24 mouse cellular contexts compared by ENCODE assay signal in genomic region chr19:18128786-18129185, GRCm38 (mm10).
DNase-seq lines count a peak whose midpoint lies in the region; ATAC-seq and TF ChIP-seq lines count a peak whose summit lies in the region.
"Had no signal": no experiment of that assay in that cellular context is flagged by ENCODE, and none has a peak within 500 bp of the region (broad histone marks: within the 10 kb centered on the region; RNA-seq: fewer than 3 reads in every experiment).

No protein-coding gene starts in this region.

- no peak overlapping the region for H3K4me2 ChIP-seq in embryonic facial prominence, embryonic 11.5 days (ENCODE audit: low read depth, low read length)
- no peak overlapping the region for H3K4me2 ChIP-seq in heart, embryonic 12.5 days
- H3K4me2 ChIP-seq in lung, embryonic 14.5 days: no peak overlapping the region
- no peak overlapping the region for H3K4me2 ChIP-seq in stomach, postnatal 0 days (replicated peaks; ENCODE audit: low read depth)
- H3K4me2 ChIP-seq: embryonic facial prominence, embryonic 15.5 days; heart, embryonic 15.5 days; limb, embryonic 13.5 days; liver, embryonic 15.5 days; midbrain, embryonic 15.5 days; neural tube, embryonic 12.5 days had no signal

- H3K9ac ChIP-seq in embryonic facial prominence, embryonic 11.5 days (replicated peaks; ENCODE audit: low read length): no peak overlapping the region
- H3K9ac ChIP-seq in heart, embryonic 12.5 days: no peak overlapping the region
- H3K9ac ChIP-seq in lung, embryonic 14.5 days: no peak overlapping the region
- no peak overlapping the region for H3K9ac ChIP-seq in stomach, postnatal 0 days (ENCODE audit: low read length)
- H3K9ac ChIP-seq: embryonic facial prominence, embryonic 15.5 days; heart, embryonic 15.5 days; limb, embryonic 13.5 days; liver, embryonic 15.5 days; midbrain, embryonic 15.5 days; neural tube, embryonic 12.5 days had no signal

- H3K4me1 ChIP-seq in embryonic facial prominence, embryonic 11.5 days (ENCODE audit: control insufficient read depth, insufficient read depth, low read length): no peaks in the 10 kb centered on the region
- H3K4me1 ChIP-seq in embryonic facial prominence, embryonic 10.5 days: no peaks in the 10 kb centered on the region
- no peaks in the 10 kb centered on the region for H3K4me1 ChIP-seq in heart, embryonic 12.5 days (replicated peaks)
- H3K4me1 ChIP-seq in lung, embryonic 14.5 days (ENCODE audit: insufficient read depth): no peaks in the 10 kb centered on the region
- H3K4me1 ChIP-seq in lung, adult 2 months (ENCODE audit: control insufficient read depth, insufficient read depth, low read length): no peaks in the 10 kb centered on the region
- H3K4me1 ChIP-seq in stomach, postnatal 0 days (replicated peaks; ENCODE audit: control insufficient read depth, insufficient read depth): no peaks in the 10 kb centered on the region
- H3K4me1 ChIP-seq: embryonic facial prominence, embryonic 15.5 days; forebrain, embryonic 10.5 days; heart, embryonic 15.5 days; limb, embryonic 13.5 days; liver, embryonic 15.5 days; midbrain, embryonic 15.5 days; neural tube, embryonic 12.5 days had no signal

- no peak for TF ChIP-seq EP300 in stomach, postnatal 0 days (optimal IDR thresholded peaks at IDR 0.05)

- H3K36me3 ChIP-seq in embryonic facial prominence, embryonic 11.5 days (replicated peaks; ENCODE audit: control insufficient read depth, insufficient read depth, low read depth, low read length): no peaks in the 10 kb centered on the region
- H3K36me3 ChIP-seq in embryonic facial prominence, embryonic 10.5 days (replicated peaks): no peaks in the 10 kb centered on the region
- no peaks in the 10 kb centered on the region for H3K36me3 ChIP-seq in heart, embryonic 12.5 days
- H3K36me3 ChIP-seq in lung, embryonic 14.5 days (ENCODE audit: insufficient read depth): no peaks in the 10 kb centered on the region
- H3K36me3 ChIP-seq in stomach, postnatal 0 days (ENCODE audit: control insufficient read depth, insufficient read depth, low read length): no peaks in the 10 kb centered on the region
- H3K36me3 ChIP-seq: embryonic facial prominence, embryonic 15.5 days; forebrain, embryonic 10.5 days; heart, embryonic 15.5 days; limb, embryonic 13.5 days; liver, embryonic 15.5 days; midbrain, embryonic 15.5 days; neural tube, embryonic 12.5 days had no signal

- peak; percentile 12 for DNase-seq in embryonic facial prominence, embryonic 11.5 days (ENCODE audit: low spot score)
- DNase-seq in embryonic facial prominence, embryonic 10.5 days (ENCODE audit: low spot score): no peak
- peak; percentile 22 to 42 for DNase-seq in heart, postnatal 10 days
- DNase-seq in lung, embryonic 14.5 days: peak; percentile 66
- DNase-seq in lung, adult 2 months: no peak
- peak; percentile 30 for DNase-seq in skeletal muscle tissue, adult 2 months (ENCODE audit: low read depth, low spot score)
- DNase-seq in stomach, postnatal 0 days (ENCODE audit: low spot score): no peak
- DNase-seq: adrenal gland, postnatal 10 days; cerebellum, adult 2 months; cerebellum, postnatal 25 days; kidney, adult 11 months; kidney, postnatal 25 days; right cerebral cortex, postnatal 14 days; spleen, adult 18-20 months; thymus, postnatal 14 days had no signal

- H3K27ac ChIP-seq in embryonic facial prominence, embryonic 11.5 days (replicated peaks; ENCODE audit: low read depth, low read length): no peak overlapping the region
- H3K27ac ChIP-seq in embryonic facial prominence, embryonic 10.5 days (replicated peaks): no peak overlapping the region
- H3K27ac ChIP-seq in heart, embryonic 12.5 days (ENCODE audit: poor library complexity, severe bottlenecking): no peak overlapping the region
- H3K27ac ChIP-seq in lung, embryonic 14.5 days (ENCODE audit: low read depth): no peak overlapping the region
- no peak overlapping the region for H3K27ac ChIP-seq in stomach, postnatal 0 days (replicated peaks)
- H3K27ac ChIP-seq: embryonic facial prominence, embryonic 15.5 days; forebrain, embryonic 10.5 days; heart, embryonic 15.5 days; limb, embryonic 13.5 days; liver, embryonic 15.5 days; macrophage; midbrain, embryonic 15.5 days; neural tube, embryonic 12.5 days had no signal

- intact Hi-C loops in heart, postnatal 10 days (cut with DNase I): no loop called here

- H3K27me3 ChIP-seq in embryonic facial prominence, embryonic 11.5 days (ENCODE audit: control insufficient read depth, insufficient read depth, low read length): no peaks in the 10 kb centered on the region
- H3K27me3 ChIP-seq in embryonic facial prominence, embryonic 10.5 days (replicated peaks; ENCODE audit: low read depth, poor library complexity, severe bottlenecking): no peaks in the 10 kb centered on the region
- H3K27me3 ChIP-seq in heart, embryonic 12.5 days (replicated peaks): no peaks in the 10 kb centered on the region
- no peaks in the 10 kb centered on the region for H3K27me3 ChIP-seq in lung, embryonic 14.5 days (ENCODE audit: insufficient read depth, low read length)
- no peaks in the 10 kb centered on the region for H3K27me3 ChIP-seq in stomach, postnatal 0 days (ENCODE audit: control insufficient read depth, insufficient read depth, low read length)
- H3K27me3 ChIP-seq: embryonic facial prominence, embryonic 15.5 days; heart, embryonic 15.5 days; limb, embryonic 13.5 days; liver, embryonic 15.5 days; midbrain, embryonic 15.5 days; neural tube, embryonic 12.5 days had no signal

- H3K9me3 ChIP-seq in embryonic facial prominence, embryonic 11.5 days (replicated peaks; ENCODE audit: control insufficient read depth, low read length): no peaks in the 10 kb centered on the region
- no peaks in the 10 kb centered on the region for H3K9me3 ChIP-seq in embryonic facial prominence, embryonic 10.5 days
- no peaks in the 10 kb centered on the region for H3K9me3 ChIP-seq in heart, embryonic 12.5 days (replicated peaks)
- H3K9me3 ChIP-seq in lung, embryonic 14.5 days (ENCODE audit: low read depth, low read length): no peaks in the 10 kb centered on the region
- no peaks in the 10 kb centered on the region for H3K9me3 ChIP-seq in stomach, postnatal 0 days (ENCODE audit: control insufficient read depth, low read length)
- H3K9me3 ChIP-seq: embryonic facial prominence, embryonic 15.5 days; forebrain, embryonic 10.5 days; heart, embryonic 15.5 days; limb, embryonic 13.5 days; liver, embryonic 15.5 days; midbrain, embryonic 15.5 days; neural tube, embryonic 12.5 days had no signal

- no peak for TF ChIP-seq POLR2A in lung, adult 2 months (IDR thresholded peaks at IDR 0.05; ENCODE audit: borderline replicate concordance, extremely low read depth, low read depth, low read length)

- no peak for TF ChIP-seq CTCF in lung, embryonic 14.5 days (IDR thresholded peaks at IDR 0.05; ENCODE audit: low read depth)
- no peak for TF ChIP-seq CTCF in lung, adult 2 months (IDR thresholded peaks at IDR 0.05; ENCODE audit: insufficient read depth, low read length)
- TF ChIP-seq CTCF in stomach, postnatal 0 days (IDR thresholded peaks at IDR 0.05; ENCODE audit: low read depth): no peak

- ATAC-seq in embryonic facial prominence, embryonic 11.5 days (replicated peaks; ENCODE audit: insufficient number of reproducible peaks, low FRiP score, low TSS enrichment, low read depth): no peak
- no peak for ATAC-seq in heart, embryonic 12.5 days (ENCODE audit: insufficient number of reproducible peaks, low FRiP score)
- ATAC-seq in lung, embryonic 14.5 days (ENCODE audit: insufficient read depth): no peak
- no peak for ATAC-seq in stomach, postnatal 0 days (ENCODE audit: low FRiP score, low TSS enrichment)
- ATAC-seq: midbrain, embryonic 15.5 days had no signal

- 67% methylated on average over 2 of the region's 2 CpGs for WGBS in embryonic facial prominence, embryonic 11.5 days
- WGBS in embryonic facial prominence, embryonic 10.5 days: 75% methylated on average over 2 of the region's 2 CpGs
- WGBS in heart, embryonic 12.5 days: 85% methylated on average over 2 of the region's 2 CpGs
- WGBS in lung, embryonic 14.5 days: 65% methylated on average over 2 of the region's 2 CpGs
- 68% methylated on average over 2 of the region's 2 CpGs for WGBS in lung, adult 2 months
- 63% methylated on average over 2 of the region's 2 CpGs for WGBS in stomach, postnatal 0 days

- H3K4me3 ChIP-seq in embryonic facial prominence, embryonic 11.5 days (ENCODE audit: low read depth, low read length): no peak overlapping the region
- no peak overlapping the region for H3K4me3 ChIP-seq in embryonic facial prominence, embryonic 10.5 days
- no peak overlapping the region for H3K4me3 ChIP-seq in heart, embryonic 12.5 days
- no peak overlapping the region for H3K4me3 ChIP-seq in lung, embryonic 14.5 days (ENCODE audit: low read depth, low read length)
- H3K4me3 ChIP-seq in lung, adult 2 months (replicated peaks; ENCODE audit: extremely low read depth, low read depth, low read length): no peak overlapping the region
- no peak overlapping the region for H3K4me3 ChIP-seq in stomach, postnatal 0 days (ENCODE audit: low read depth, low read length)
- H3K4me3 ChIP-seq: embryonic facial prominence, embryonic 15.5 days; forebrain, embryonic 10.5 days; heart, embryonic 15.5 days; limb, embryonic 13.5 days; liver, embryonic 15.5 days; midbrain, embryonic 15.5 days; neural tube, embryonic 12.5 days had no signal

Comparison
In these comparisons a context has a peak if more than half of its experiments do, and no peak if none do; other contexts are left out.
1. DNase-seq: peak in embryonic facial prominence, embryonic 11.5 days (single experiment), heart, postnatal 10 days (2 of 2), lung, embryonic 14.5 days (single experiment) and skeletal muscle tissue, adult 2 months (single experiment); none in embryonic facial prominence, embryonic 10.5 days (single experiment), lung, adult 2 months (single experiment) and stomach, postnatal 0 days (single experiment).